ENCODE assay signal across 17 mouse cellular contexts in genomic region chr5:117693557-117693956, GRCm38 (mm10).
DNase-seq lines count a peak whose midpoint lies in the region; ATAC-seq and TF ChIP-seq lines count a peak whose summit lies in the region.
"Had no signal": no experiment of that assay in that cellular context is flagged by ENCODE, and none has a peak within 500 bp of the region (broad histone marks: within the 10 kb centered on the region; RNA-seq: fewer than 3 reads in every experiment).

No protein-coding gene starts in this region.

- no peak overlapping the region for H3K27ac ChIP-seq in intestine, postnatal 0 days (ENCODE audit: low read depth, low read length)
- no peak overlapping the region for H3K27ac ChIP-seq in intestine, embryonic 16.5 days (ENCODE audit: low read length)
- no peak overlapping the region for H3K27ac ChIP-seq in lung, embryonic 14.5 days (ENCODE audit: low read depth)
- peak overlapping the region; percentile 93 for H3K27ac ChIP-seq in olfactory bulb, adult 2 months (ENCODE audit: insufficient read depth, low read depth, low read length)
- H3K27ac ChIP-seq: embryonic facial prominence, embryonic 15.5 days; heart, embryonic 13.5 days; limb, embryonic 12.5 days had no signal

- H3K4me1 ChIP-seq in intestine, postnatal 0 days (replicated peaks; ENCODE audit: control insufficient read depth, insufficient read depth, low read length) = no peaks in the 10 kb centered on the region
- H3K4me1 ChIP-seq in intestine, embryonic 16.5 days (ENCODE audit: control insufficient read depth, insufficient read depth, low read length) = 0 out of 2 replicates have a peak, but pooled peaks cover 3% of the 10 kb centered on the region
- H3K4me1 ChIP-seq in lung, embryonic 14.5 days (ENCODE audit: insufficient read depth) = peaks cover 19% of the 10 kb centered on the region
- peaks cover 64% of the 10 kb centered on the region for H3K4me1 ChIP-seq in olfactory bulb, adult 2 months (ENCODE audit: control insufficient read depth, insufficient read depth, low read length)
- H3K4me1 ChIP-seq: embryonic facial prominence, embryonic 15.5 days; heart, embryonic 13.5 days; limb, embryonic 12.5 days had no signal

- no peak overlapping the region for H3K4me2 ChIP-seq in intestine, postnatal 0 days (replicated peaks; ENCODE audit: low read depth)
- H3K4me2 ChIP-seq in intestine, embryonic 16.5 days (ENCODE audit: low read depth, low read length) = no peak overlapping the region
- H3K4me2 ChIP-seq in lung, embryonic 14.5 days = no peak overlapping the region
- H3K4me2 ChIP-seq: embryonic facial prominence, embryonic 15.5 days; heart, embryonic 13.5 days; limb, embryonic 12.5 days had no signal

- H3K36me3 ChIP-seq in intestine, postnatal 0 days (ENCODE audit: control insufficient read depth, insufficient read depth) = no peaks in the 10 kb centered on the region
- H3K36me3 ChIP-seq in intestine, embryonic 16.5 days (ENCODE audit: control insufficient read depth, insufficient read depth, low read length) = no peaks in the 10 kb centered on the region
- no peaks in the 10 kb centered on the region for H3K36me3 ChIP-seq in lung, embryonic 14.5 days (ENCODE audit: insufficient read depth)
- H3K36me3 ChIP-seq: embryonic facial prominence, embryonic 15.5 days; heart, embryonic 13.5 days; limb, embryonic 12.5 days had no signal

- TF ChIP-seq POLR2A in olfactory bulb, adult 2 months (IDR thresholded peaks at IDR 0.05; ENCODE audit: insufficient read depth, low read depth, low read length) = no peak

- TF ChIP-seq CTCF in intestine, postnatal 0 days (IDR thresholded peaks at IDR 0.05; ENCODE audit: low read depth) = peak; percentile 45
- TF ChIP-seq CTCF in lung, embryonic 14.5 days (IDR thresholded peaks at IDR 0.05; ENCODE audit: low read depth) = peak; percentile 50
- TF ChIP-seq CTCF in olfactory bulb, adult 2 months (IDR thresholded peaks at IDR 0.05; ENCODE audit: insufficient read depth, low read depth, low read length) = no peak

- no peak overlapping the region for H3K9ac ChIP-seq in intestine, postnatal 0 days (ENCODE audit: low read depth, low read length)
- H3K9ac ChIP-seq in intestine, embryonic 16.5 days (ENCODE audit: low read depth, low read length) = no peak overlapping the region
- no peak overlapping the region for H3K9ac ChIP-seq in lung, embryonic 14.5 days
- H3K9ac ChIP-seq: embryonic facial prominence, embryonic 15.5 days; heart, embryonic 13.5 days; limb, embryonic 12.5 days had no signal

- DNase-seq in lung, embryonic 14.5 days = no peak
- no peak for DNase-seq in lung, postnatal 4 days
- peak; percentile 9 for DNase-seq in ES-CJ7 (ENCODE audit: low read depth, low spot score)
- no peak for DNase-seq in spleen, postnatal 14 days (ENCODE audit: low spot score in 2 of 2)
- DNase-seq: adrenal gland, postnatal 14 days; cerebellum, adult 9-10 months; embryo, embryonic 11 days; heart, postnatal 4 days; thymus, postnatal 36 days had no signal

- WGBS in intestine, postnatal 0 days = 70% methylated on average over 3 of the region's 3 CpGs
- 78% methylated on average over 3 of the region's 3 CpGs for WGBS in intestine, embryonic 16.5 days
- 70% methylated on average over 3 of the region's 3 CpGs for WGBS in lung, embryonic 14.5 days
- 60% methylated on average over 3 of the region's 3 CpGs for WGBS in olfactory bulb, adult 2 months

- ATAC-seq in intestine, postnatal 0 days = no peak
- no peak for ATAC-seq in intestine, embryonic 16.5 days
- no peak for ATAC-seq in lung, embryonic 14.5 days (ENCODE audit: insufficient read depth)
- ATAC-seq: activated CD4-positive, CD25-positive, alpha-beta regulatory T cell, adult 4 months; midbrain, embryonic 16.5 days had no signal

- H3K4me3 ChIP-seq in intestine, postnatal 0 days (ENCODE audit: low read depth, low read length) = no peak overlapping the region
- H3K4me3 ChIP-seq in intestine, embryonic 16.5 days (ENCODE audit: low read length) = no peak overlapping the region
- H3K4me3 ChIP-seq in lung, embryonic 14.5 days (ENCODE audit: low read depth, low read length) = no peak overlapping the region
- no peak overlapping the region for H3K4me3 ChIP-seq in olfactory bulb, adult 2 months (ENCODE audit: insufficient read depth, low read depth, low read length)
- H3K4me3 ChIP-seq: embryonic facial prominence, embryonic 15.5 days; heart, embryonic 13.5 days; limb, embryonic 12.5 days had no signal

- no peaks in the 10 kb centered on the region for H3K27me3 ChIP-seq in intestine, postnatal 0 days (replicated peaks; ENCODE audit: control insufficient read depth, insufficient read depth, low read length)
- H3K27me3 ChIP-seq in intestine, embryonic 16.5 days (replicated peaks; ENCODE audit: control insufficient read depth, insufficient read depth, low read length) = no peaks in the 10 kb centered on the region
- no peaks in the 10 kb centered on the region for H3K27me3 ChIP-seq in lung, embryonic 14.5 days (ENCODE audit: insufficient read depth, low read length)
- H3K27me3 ChIP-seq: embryonic facial prominence, embryonic 15.5 days had no signal

- no peaks in the 10 kb centered on the region for H3K9me3 ChIP-seq in intestine, postnatal 0 days (ENCODE audit: control insufficient read depth)
- no peaks in the 10 kb centered on the region for H3K9me3 ChIP-seq in intestine, embryonic 16.5 days (ENCODE audit: control insufficient read depth, low read length)
- H3K9me3 ChIP-seq in lung, embryonic 14.5 days (ENCODE audit: low read depth, low read length) = no peaks in the 10 kb centered on the region
- H3K9me3 ChIP-seq: embryonic facial prominence, embryonic 15.5 days; heart, embryonic 13.5 days; limb, embryonic 12.5 days had no signal
